Mouse (Mus musculus): ENCODE measurements around the gene Angel1.

The Angel1 gene

GRCm38 (mm10) chr12:86679546-86679930 is 46.7 kb downstream of the Angel1 start:
- no peak for DNase-seq (ENCODE audit: low read depth, low spot score)

DNA sequence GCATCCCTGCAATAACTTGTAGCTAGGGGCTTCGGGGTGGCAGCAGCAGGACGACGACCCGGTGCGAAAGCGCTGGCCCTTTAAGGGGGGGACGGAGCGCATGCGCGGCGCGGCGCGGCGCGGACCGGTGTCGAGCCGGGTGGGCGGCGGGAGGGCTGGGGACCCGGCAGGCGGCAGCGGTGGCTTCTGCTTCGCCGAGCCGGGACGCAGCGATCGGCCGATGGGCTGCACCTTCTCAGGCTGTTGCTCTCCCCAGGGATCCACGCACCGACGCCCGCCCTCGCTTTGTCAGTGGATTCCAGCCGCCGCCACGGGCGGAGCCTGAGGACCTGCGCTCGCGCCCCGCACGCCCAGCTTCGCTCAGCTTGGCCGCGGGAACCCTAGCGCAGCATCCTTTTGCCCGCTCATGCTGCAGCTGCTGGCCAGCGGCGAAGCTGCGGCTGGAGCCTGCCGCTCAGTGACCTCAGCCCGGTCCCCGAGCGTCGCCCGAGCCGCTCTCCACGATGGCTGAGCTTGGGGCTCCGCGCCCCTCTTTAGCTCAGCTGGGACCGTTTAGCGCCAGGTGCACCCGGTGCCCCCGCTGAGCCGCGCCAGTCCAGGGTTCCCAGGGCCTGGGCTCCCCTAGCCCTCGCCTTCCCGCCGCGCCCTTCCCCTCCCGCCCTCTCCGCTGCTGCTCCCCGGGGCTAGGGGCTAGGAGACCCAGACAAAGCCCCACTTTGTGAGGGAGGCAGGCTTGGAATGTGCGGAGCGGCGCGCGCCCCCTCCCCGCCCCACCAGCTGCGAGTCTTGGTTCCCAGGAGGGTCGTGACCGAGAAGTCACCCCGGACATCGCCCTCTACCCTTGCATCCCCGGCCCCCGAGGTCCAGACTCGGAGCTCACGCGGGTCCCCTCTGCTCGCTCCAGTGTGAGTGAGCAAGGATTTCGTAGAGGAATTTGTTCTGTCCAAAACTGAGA is 47.4 kb downstream of the Angel1 start, which contains the start of gene Vash1:
Gene Vash1, plus strand, starts transcription at position 110 of the 955 bp plus-strand sequence.
- peak; percentile 63 for DNase-seq (ENCODE audit: low read depth, low spot score)

DNA sequence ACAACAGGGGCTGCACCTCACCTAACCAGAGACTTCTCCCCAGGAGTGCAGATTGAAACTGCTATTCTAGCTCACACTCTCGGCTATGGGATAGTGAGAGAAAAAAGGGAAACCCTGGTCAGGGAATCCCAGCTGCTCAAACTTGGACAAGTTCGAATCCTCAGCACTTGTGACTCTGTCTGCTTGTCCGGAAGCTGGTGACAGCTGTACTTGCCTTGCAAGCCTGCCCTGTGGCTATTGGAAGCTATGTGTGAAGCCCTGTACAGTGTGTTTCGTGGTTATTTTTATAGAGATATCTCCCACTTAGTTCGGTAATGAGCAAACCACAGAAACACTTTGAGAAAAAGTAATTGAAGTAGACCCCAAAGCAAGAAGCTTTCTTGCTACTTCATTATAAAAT is 53.8 kb downstream of the Angel1 start:
- DNase-seq (ENCODE audit: low read depth, low spot score), result no peak

DNA sequence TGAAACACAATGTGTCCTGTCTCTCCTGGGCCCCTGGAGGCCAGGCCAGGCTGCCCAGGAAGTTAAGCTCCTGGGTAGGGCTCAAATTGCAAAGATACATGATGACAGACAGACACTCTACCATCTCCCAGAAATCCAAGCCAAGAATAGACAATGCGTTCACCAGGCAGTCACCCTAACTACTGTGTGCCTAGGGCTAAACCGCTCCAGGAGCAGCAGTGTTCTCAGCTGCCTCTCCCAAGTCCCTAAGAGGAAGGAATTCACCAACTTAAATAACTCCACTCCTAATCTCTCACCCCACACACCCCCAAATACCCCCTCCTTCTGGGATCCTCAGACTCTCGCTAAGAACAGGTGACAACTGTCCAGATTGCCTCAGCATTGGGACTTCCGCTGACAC is 54.2 kb downstream of the Angel1 start:
- no peak for DNase-seq (ENCODE audit: low read depth, low spot score)

GRCm38 (mm10) chr12:86668404-86668803 is 57.9 kb downstream of the Angel1 start:
- DNase-seq (ENCODE audit: low read depth, low spot score), result no peak

DNA sequence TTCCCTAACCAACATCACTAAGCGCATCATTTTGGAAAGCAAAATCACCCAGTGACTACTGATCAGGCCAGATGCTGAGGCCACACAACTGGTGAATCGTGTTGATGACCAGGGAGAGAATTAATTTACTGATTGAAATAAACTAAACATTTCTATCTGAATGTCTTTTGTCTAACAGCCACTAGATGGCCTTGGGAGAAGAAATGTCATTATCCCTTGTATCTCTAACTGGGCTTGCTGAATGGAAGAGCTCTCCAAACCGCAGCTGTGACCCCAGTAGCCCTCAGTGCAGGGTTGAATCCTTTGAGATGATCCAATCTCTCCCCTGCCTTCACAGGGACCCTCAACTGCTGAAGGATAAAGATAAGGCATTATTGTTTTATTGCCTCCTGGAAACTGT is 60.6 kb downstream of the Angel1 start:
- DNase-seq (ENCODE audit: low read depth, low spot score), result no peak

DNA sequence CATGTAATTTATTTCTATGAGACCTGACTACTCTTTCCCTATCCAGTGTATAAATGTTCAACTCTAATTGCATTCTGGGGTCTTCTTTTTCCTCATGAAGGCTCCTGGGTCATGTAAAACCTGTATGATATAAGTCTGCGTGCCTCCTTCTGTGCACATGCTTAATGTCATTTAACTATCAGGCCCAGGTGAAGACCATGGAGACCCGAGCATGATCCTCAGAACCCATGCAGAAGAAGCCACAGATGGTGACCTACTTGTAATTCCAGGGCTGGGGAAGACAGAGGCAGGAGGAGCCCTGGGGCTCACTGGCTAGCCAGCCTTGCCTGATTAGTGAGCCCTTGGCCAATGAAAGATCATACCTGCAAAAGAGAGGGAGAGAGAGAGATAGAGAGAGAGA is 65.8 kb downstream of the Angel1 start:
- no peak for DNase-seq (ENCODE audit: low read depth, low spot score)

DNA sequence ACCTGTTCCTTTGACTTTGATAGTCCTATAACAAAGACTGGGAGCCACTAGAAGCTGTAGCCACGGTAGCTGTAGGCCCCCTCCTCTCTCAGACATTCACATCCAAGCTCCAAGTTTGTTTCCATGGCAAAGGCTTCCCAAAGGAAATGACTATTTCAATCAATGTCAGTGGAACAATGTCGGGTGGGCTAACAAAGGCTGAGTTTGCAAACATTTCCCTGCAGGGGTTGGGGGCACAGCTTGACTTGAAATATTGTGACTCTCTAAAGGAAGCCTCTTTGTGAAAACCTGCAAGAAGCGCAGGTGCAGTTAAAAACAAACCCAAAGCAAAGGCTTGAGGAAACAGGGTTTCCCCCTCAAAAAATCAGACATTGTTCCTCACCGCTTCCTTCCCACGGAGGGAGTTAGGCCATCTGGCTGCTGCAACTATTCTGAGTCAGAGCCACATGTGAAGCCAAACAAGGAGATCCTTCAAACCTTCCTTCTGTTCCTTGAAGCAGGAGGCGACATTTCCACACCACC is 66.8 kb downstream of the Angel1 start:
- DNase-seq (ENCODE audit: low read depth, low spot score), result no peak

GRCm38 (mm10) chr12:86652570-86653041 is 73.7 kb downstream of the Angel1 start:
- peak; percentile 41 for DNase-seq (ENCODE audit: low read depth, low spot score)

- no peak for DNase-seq (ENCODE audit: low read depth, low spot score)
Observed at GRCm38 (mm10) chr12:86651301-86651860, 74.9 kb downstream of the Angel1 start.

Measured in retina, postnatal 7 days (tissue).